Mouse (Mus musculus) thymus, adult 2 months (tissue): ENCODE measurements at regions not wholly inside any gene's neighbourhood (a gene's known extent, or its start where the extent isn't known, plus 50 kb on each side); places are given as distances from the start of the nearest gene placed in this dataset.

ENCODE experiments used
- CTCF ChIP-seq: fragments of 200-500 bp; IDR thresholded peaks from 2 replicates; pipeline ENCODE4 v1.5.1; 2012; ENCODE audit warnings: mild to moderate bottlenecking, control low read depth, low read length, moderate library complexity, borderline replicate concordance; ENCODE audit not compliant: control insufficient read depth, poor library complexity, insufficient read depth; ENCODE audit errors: extremely low read depth
- POLR2A ChIP-seq: fragments of 200-500 bp; IDR thresholded peaks from 2 replicates; pipeline ENCODE4 v1.6.1; 2012; ENCODE audit warnings: mild to moderate bottlenecking, low read length, control low read depth, moderate library complexity; ENCODE audit not compliant: control insufficient read depth, poor library complexity, insufficient read depth; ENCODE audit errors: extremely low read depth

GRCm38 (mm10) chrX:99624515-99625179, 153.6 kb upstream of the Pja1 start:
- TF ChIP-seq POLR2A (no peak), CTCF (no peak)
